Mouse (Mus musculus) heart, postnatal 10 days (tissue): Measurements from ENCODE around the gene Cckbr. TPM values are rescaled to one million over a fixed set of nuclear protein-coding genes. Genes with fewer than 3 reads are reported as not detected.

Source experiments
- total RNA-seq, 2 experiments: library from RNA; stranded (reverse); gene quantifications; 2 replicates each; pipeline ENCODE4 v1.2.3; 2021

Cckbr gene
- total RNA-seq, 2 experiments from 2014 or later: not detected

Other genes starting within 250 kb of the Cckbr start
- not detected for gene Olfr685, start 239.7 kb upstream of the Cckbr start, total RNA-seq
- not detected for gene Olfr686, start 218.2 kb upstream of the Cckbr start, total RNA-seq
- gene Olfr688, start 137.6 kb upstream of the Cckbr start, total RNA-seq: not detected
- gene Olfr689, start 114.6 kb upstream of the Cckbr start, total RNA-seq: not detected
- not detected for gene Olfr690, start 91.6 kb upstream of the Cckbr start, total RNA-seq
- gene Olfr691, start 83.5 kb upstream of the Cckbr start, total RNA-seq: under 1 TPM in 1 of 2 experiments, not detected in 1; 0.17 TPM
- not detected for gene Olfr692, start 57.5 kb upstream of the Cckbr start, total RNA-seq
- not detected for gene Gm5901, start 50.7 kb upstream of the Cckbr start, total RNA-seq
- gene Fam160a2, start 25.7 kb upstream of the Cckbr start, total RNA-seq: 10 to 100 TPM; 25.8 to 26.1 TPM
- gene Cnga4, start 21.2 kb upstream of the Cckbr start, total RNA-seq: not detected
- 10 to 100 TPM; 45.4 to 46.2 TPM for gene Cavin3, start 56.6 kb downstream of the Cckbr start, total RNA-seq
- gene Smpd1, start 128.6 kb downstream of the Cckbr start, total RNA-seq: 100 to 1,000 TPM; 120 to 137 TPM
- 10 to 100 TPM; 67.0 to 76.3 TPM for gene Apbb1, start 155.9 kb downstream of the Cckbr start, total RNA-seq
- under 1 TPM; 0.17 to 0.34 TPM for gene Hpx, start 174.4 kb downstream of the Cckbr start, total RNA-seq
- gene Trim3, start 207.8 kb downstream of the Cckbr start, total RNA-seq: 10 to 100 TPM; 34.4 to 36.9 TPM
- gene Timm10b, start 214.3 kb downstream of the Cckbr start, total RNA-seq: 100 to 1,000 TPM in 1 of 2 experiments, 10 to 100 TPM in 1; 97.3 to 100 TPM
- 10 to 100 TPM; 24.1 to 24.5 TPM for gene Arfip2, start 214.7 kb downstream of the Cckbr start, total RNA-seq
- 1 to 10 TPM; 1.1 to 3.0 TPM for gene Gm45799, start 214.8 kb downstream of the Cckbr start, total RNA-seq
- gene Dnhd1, start 225.1 kb downstream of the Cckbr start, total RNA-seq: under 1 TPM; 0.45 to 0.72 TPM